In the genomic region with DNA sequence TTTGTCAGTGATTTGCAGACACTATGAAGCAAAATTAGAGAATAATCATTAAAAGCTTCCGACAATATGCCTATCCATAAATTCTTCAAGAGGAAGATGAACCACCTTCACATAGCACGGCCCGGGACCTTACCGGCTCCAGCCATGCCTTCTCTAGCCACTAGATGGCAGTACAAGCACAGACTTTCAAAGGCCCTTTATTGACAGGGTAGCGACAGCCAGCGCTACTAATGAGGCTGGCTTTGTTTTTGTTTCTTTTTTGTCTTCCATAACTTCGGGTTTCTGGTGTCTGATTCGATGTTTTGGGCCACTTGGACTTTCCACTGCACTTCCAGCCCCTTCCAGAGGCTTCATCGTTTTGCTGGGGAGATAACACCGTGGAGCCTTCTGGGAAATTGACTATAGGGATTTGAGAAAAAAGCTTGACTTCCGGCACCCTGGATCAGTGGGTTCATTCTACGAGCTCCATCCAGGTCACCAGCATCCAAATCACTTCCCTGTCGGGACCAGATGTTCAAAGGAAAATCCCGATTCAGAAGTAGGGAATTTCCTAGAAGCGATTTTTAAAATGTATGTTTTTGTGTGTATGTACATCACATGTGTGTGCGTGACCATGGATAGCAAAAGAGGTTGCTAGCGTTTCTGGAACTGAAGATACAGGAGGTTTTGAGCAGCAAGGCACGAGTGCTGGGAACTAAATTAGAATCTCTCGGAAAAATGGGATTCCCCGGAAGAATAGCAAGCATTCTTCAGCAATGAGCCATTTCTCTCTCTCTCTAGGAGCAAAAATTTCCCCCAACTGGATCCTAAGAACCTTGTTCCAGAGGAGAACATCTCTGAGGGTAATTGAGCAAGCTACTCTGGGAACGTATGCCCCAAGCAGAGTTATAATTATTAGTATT, we compare ENCODE assay signal across 8 mouse cellular contexts.
DNase-seq lines count a peak whose midpoint lies in the region; ATAC-seq lines count a peak whose summit lies in the region.

No protein-coding gene starts in this region.

- H3K9ac ChIP-seq in hindbrain, embryonic 16.5 days (ENCODE audit: low read depth, low read length), result peak overlapping the region; percentile 56

- no peaks in the 10 kb centered on the region for H3K27me3 ChIP-seq in hindbrain, embryonic 16.5 days (replicated peaks; ENCODE audit: control insufficient read depth, insufficient read depth, low read length)

- 19% methylated on average over 21 of the region's 21 CpGs for WGBS in hindbrain, embryonic 16.5 days

- H3K4me2 ChIP-seq in hindbrain, embryonic 16.5 days (ENCODE audit: low read length), result peak overlapping the region; percentile 74

- no peaks in the 10 kb centered on the region for H3K36me3 ChIP-seq in hindbrain, embryonic 16.5 days (ENCODE audit: control insufficient read depth, insufficient read depth, low read length)

- H3K4me3 ChIP-seq in hindbrain, embryonic 16.5 days (ENCODE audit: low read length), result peak overlapping the region; percentile 45

- no peaks in the 10 kb centered on the region for H3K9me3 ChIP-seq in hindbrain, embryonic 16.5 days (ENCODE audit: control insufficient read depth, low read length)

- peak; percentile 83 for DNase-seq in T-cell, adult 2 months (ENCODE audit: low spot score)
- peak; percentile 90 to 91 for DNase-seq in cerebellum, postnatal 25 days
- DNase-seq in gastrocnemius, adult 18-20 months (ENCODE audit: low spot score), result peak; percentile 86
- peak; percentile 81 for DNase-seq in left cerebral cortex, adult 11 months (ENCODE audit: low spot score)
- peak; percentile 93 for DNase-seq in lung, postnatal 36 days
- peak; percentile 93 for DNase-seq in retina, embryonic 14.5 days (ENCODE audit: low spot score)
- DNase-seq in thymus, postnatal 36 days, result peak; percentile 77 to 83

- H3K27ac ChIP-seq in hindbrain, embryonic 16.5 days (ENCODE audit: low read depth, low read length), result no peak overlapping the region; the same call in 1 of the 2 replicates

- peak; percentile 92 for ATAC-seq in hindbrain, embryonic 16.5 days

- peaks cover 10% of the 10 kb centered on the region for H3K4me1 ChIP-seq in hindbrain, embryonic 16.5 days (ENCODE audit: control insufficient read depth, insufficient read depth, low read depth, low read length)
